Mouse (Mus musculus) ES-Bruce4 (cell line): Measurements from ENCODE around the gene Rere. TPM values are rescaled to one million over a fixed set of nuclear protein-coding genes. Genes with fewer than 3 reads are reported as not detected.
"Not testable (repeated sequence)": the region's sequence is repeated elsewhere in the genome, so short reads cannot be mapped to it uniquely, and the experiment has no call there.

ENCODE experiments used
- H3K27ac ChIP-seq: 2 replicates; pipeline ENCODE4 v1.5.1; 2012; ENCODE audit warnings: low read length, inconsistent platforms; ENCODE audit not compliant: insufficient read depth
- H3K27me3 ChIP-seq: 2 replicates; pipeline ENCODE4 v1.6.1; 2012; ENCODE audit warnings: mild to moderate bottlenecking, low read length, inconsistent platforms; ENCODE audit not compliant: control insufficient read depth, poor library complexity, insufficient read depth, severe bottlenecking
- H3K36me3 ChIP-seq: 2 replicates; pipeline ENCODE4 v1.6.1; 2012; ENCODE audit warnings: inconsistent platforms, mild to moderate bottlenecking, low read length, moderate library complexity; ENCODE audit not compliant: control insufficient read depth, poor library complexity, insufficient read depth, severe bottlenecking
- H3K4me1 ChIP-seq: one replicate; pipeline ENCODE4 v1.8.1; 2011; ENCODE audit warnings: low read length; ENCODE audit not compliant: control insufficient read depth, insufficient read depth
- H3K4me3 ChIP-seq: 2 replicates; pipeline ENCODE4 v1.5.1; 2011; ENCODE audit warnings: low read depth, mild to moderate bottlenecking, low read length
- H3K9ac ChIP-seq: 2 replicates; pipeline ENCODE4 v1.6.1; 2012; ENCODE audit warnings: low read depth, mild to moderate bottlenecking, inconsistent platforms; ENCODE audit not compliant: poor library complexity, severe bottlenecking
- H3K9me3 ChIP-seq: replicated peaks from 2 replicates; pipeline ENCODE4 v1.6.1; 2012; ENCODE audit warnings: mild to moderate bottlenecking, low read length, inconsistent platforms; ENCODE audit not compliant: control insufficient read depth, poor library complexity, insufficient read depth, severe bottlenecking
- CTCF ChIP-seq: IDR thresholded peaks from one replicate; pipeline ENCODE4 v1.8.1; 2011; ENCODE audit warnings: low read depth, low read length
- EP300 ChIP-seq: IDR thresholded peaks from 2 replicates; pipeline ENCODE4 v1.6.1; 2011; ENCODE audit warnings: low read depth, low read length; ENCODE audit not compliant: insufficient read depth
- POLR2A ChIP-seq: IDR thresholded peaks from one replicate; pipeline ENCODE4 v1.8.1; 2011; ENCODE audit warnings: low read length; ENCODE audit not compliant: insufficient read depth
- polyA plus RNA-seq: library from polyadenylated mRNA; stranded (reverse); fragments of >200 nt; gene quantifications from 2 replicates; pipeline ENCODE4 v1.2.4, GENCODE M21; 2011; ENCODE audit warnings: low read depth; ENCODE audit not compliant: missing spikeins, insufficient read depth, insufficient read length

The Rere gene
- polyA plus RNA-seq, 1 experiment, result 77.3 TPM

DNA sequence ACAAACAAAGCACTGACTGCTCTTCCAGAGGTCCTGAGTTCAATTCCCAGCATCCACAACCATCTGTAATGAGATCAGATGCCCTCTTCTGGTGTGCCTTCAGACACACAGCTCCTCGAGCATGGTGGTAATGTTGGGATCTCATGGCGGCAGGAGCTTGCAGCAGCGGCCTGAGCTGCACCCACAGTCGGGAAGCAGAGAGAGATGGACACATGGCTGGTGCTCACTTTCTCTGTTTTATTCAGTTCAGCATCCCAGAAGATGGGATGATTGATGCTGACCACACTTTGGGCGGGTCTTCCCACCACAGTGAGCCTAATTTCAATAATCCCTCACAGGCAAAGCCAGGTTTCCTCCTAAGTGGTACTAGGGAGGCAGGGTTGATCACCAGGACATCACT is 5.9 kb upstream of the Rere start:
- Histone ChIP-seq H3K9ac (no peak overlapping the region), H3K4me3 (no peak overlapping the region)
- TF ChIP-seq CTCF, result no peak
- TF ChIP-seq POLR2A, result no peak
- no peak for TF ChIP-seq EP300

DNA sequence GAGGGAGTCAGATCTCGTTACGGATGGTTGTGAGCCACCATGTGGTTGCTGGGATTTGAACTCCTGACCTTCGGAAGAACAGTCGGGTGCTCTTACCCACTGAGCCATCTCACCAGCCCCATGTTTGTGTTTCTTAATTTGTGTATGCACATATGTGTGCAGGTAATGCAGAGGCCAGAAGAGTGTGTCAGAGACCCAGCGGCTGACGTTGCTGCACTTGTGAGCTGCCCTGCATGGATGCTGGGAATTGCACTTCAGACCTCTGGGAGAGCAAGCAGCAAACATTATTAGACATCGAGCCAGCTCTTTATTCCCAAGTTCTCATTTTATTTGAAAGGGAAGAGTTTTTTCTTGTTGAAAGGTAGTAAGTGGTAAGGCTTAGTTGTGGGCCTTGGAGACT is 2.1 kb upstream of the Rere start:
- H3K4me3 ChIP-seq, H3K27ac ChIP-seq, H3K9me3 ChIP-seq: not testable (repeated sequence)

More for the DNA sequence above, 5.9 kb upstream of the Rere start:
- Histone ChIP-seq H3K27ac (no peak overlapping the region), H3K27me3 (no peaks in the 10 kb centered on the region), H3K9me3 (no peaks in the 10 kb centered on the region), H3K4me1 (no peaks in the 10 kb centered on the region), H3K36me3 (no peaks in the 10 kb centered on the region)

DNA sequence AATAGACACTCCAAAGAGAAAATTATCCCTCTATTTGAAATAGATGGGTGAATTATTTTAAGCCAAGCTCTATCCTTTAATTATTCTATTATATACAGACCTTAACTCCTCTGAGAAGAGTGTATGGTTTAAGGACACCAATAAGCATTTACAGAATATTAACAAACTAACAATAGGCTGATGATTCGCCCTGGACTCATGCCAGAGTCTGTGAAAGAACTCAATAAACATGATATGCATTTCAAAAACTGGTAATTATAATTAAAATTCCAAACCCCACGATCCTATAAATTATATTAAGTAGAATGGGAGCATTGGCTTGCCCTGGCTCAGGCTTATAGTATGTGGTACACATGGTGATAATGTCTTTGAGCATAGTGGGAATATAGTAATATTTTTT is 1.4 kb upstream of the Rere start:
- no peaks in the 10 kb centered on the region for H3K9me3 ChIP-seq
- no peak for TF ChIP-seq CTCF
- TF ChIP-seq POLR2A, result no peak
- TF ChIP-seq EP300, result no peak
- no peaks in the 10 kb centered on the region for H3K27me3 ChIP-seq
- H3K9ac ChIP-seq, result peak overlapping the region; percentile 96; the same call in 1 of the 2 replicates
- H3K36me3 ChIP-seq, result no peaks in the 10 kb centered on the region
- H3K27ac ChIP-seq, result no peak overlapping the region; the same call in 1 of the 2 replicates
- H3K4me1 ChIP-seq, result no peaks in the 10 kb centered on the region
- no peak overlapping the region for H3K4me3 ChIP-seq

More for the DNA sequence above, 2.1 kb upstream of the Rere start:
- not testable (repeated sequence) for H3K9ac ChIP-seq, H3K36me3 ChIP-seq, H3K4me1 ChIP-seq, H3K27me3 ChIP-seq

DNA sequence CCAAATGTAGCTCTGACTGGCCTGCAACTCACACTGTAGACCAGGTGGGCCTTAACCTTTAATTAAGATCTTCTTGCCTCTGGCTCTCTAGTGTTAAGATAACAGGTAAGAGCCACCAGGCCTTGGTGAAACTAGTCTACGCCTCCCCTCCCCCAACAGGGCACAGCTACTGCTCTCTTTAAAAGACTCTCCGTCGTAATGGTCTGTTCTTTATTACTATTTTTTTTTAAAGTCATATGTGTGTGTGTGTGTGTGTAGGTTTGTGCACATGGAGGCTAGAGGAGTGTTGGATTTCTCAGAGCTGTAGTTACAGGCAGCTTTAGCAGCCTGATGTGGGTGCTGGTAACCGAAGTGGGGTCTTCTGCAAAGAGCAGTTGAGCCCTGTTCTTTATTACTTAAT is 987 bp upstream of the Rere start:
- Histone ChIP-seq H3K9me3 (no peaks in the 10 kb centered on the region), H3K27ac (peak overlapping the region; percentile 24; the same call in 1 of the 2 replicates), H3K27me3 (no peaks in the 10 kb centered on the region), H3K9ac (peak overlapping the region; percentile 96), H3K36me3 (no peaks in the 10 kb centered on the region), H3K4me3 (peak overlapping the region; percentile 21; the same call in 1 of the 2 replicates), H3K4me1 (no peaks in the 10 kb centered on the region)
- no peak for TF ChIP-seq POLR2A
- no peak for TF ChIP-seq CTCF
- no peak for TF ChIP-seq EP300

DNA sequence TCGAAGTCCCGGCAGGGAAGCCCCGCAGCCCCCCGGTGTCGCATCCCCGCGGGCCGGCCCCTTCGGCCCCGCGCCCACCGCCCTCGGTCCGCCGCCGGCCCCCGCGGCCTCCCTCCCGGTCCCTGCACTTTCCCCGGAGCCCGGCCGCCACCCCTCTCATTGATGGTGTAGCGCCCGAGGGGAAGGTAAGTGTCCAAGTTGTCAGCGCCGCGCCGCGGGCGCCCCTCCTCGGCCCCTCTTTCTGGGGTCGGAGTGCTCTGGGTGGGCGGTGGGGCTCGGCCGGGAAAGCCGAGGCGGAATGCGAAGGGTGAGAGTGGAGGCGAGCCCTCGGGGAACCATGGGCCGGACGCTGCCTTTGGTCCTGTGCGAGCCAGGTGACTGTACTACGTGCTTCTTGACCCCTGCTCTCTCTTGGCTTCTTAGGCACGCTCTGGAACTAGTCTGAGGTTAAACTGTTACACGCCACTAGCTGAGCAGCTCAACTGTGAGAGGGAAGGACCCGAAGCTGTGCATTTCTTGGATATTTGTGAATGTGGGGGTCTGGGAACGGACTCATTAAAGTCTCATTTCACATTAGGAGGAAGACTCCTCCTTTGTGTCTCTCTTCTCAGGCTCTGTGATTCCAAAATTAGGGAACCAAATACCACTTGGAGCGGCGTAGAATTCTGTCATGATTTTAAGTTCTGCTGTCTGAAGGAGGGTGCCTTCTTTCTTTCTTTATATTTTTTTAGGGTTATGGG is 615 bp downstream of the Rere start:
- Histone ChIP-seq H3K9me3 (no peaks in the 10 kb centered on the region), H3K4me3 (peak overlapping the region; percentile 77), H3K4me1 (no peaks in the 10 kb centered on the region), H3K27ac (no peak overlapping the region), H3K9ac (peak overlapping the region; percentile 96), H3K27me3 (no peaks in the 10 kb centered on the region), H3K36me3 (no peaks in the 10 kb centered on the region)
- TF ChIP-seq POLR2A (no peak), CTCF (no peak), EP300 (no peak)

DNA sequence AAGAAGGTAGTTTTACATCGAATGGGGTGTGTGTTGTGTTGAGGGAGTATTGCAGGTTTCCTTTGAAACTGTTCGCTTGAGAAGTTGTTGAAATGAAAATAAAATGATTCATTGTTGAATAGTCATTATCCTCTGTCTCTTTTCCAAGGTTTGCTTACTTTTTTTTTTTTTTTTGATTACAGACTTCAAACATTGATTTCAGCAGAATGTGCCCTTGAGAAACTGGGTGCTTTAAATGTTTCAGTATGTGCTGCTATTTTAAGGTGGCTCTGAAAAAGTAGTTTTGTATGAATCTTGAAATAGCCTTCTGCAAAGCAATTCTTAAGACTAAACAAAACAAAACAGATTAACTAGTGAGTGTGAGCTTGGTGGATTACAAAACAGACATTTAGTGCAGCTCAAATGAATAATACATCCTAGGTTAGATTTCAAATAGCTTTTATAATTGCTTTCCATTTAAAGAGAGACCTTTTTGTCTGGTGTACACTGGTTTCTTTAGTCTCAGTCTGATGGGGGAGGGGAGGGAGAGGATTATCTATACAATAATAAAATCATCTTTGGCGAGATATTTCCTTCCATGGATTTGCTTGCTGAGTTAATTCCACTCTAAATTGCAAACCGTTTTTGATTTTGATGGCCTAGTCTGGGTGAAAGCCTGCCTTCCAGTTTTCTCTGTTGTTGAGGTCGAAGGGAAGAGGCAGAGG is 1.3 kb downstream of the Rere start:
- H3K36me3 ChIP-seq, result no peaks in the 10 kb centered on the region
- H3K9ac ChIP-seq, result peak overlapping the region; percentile 96
- H3K4me3 ChIP-seq, result peak overlapping the region; percentile 28; the same call in 1 of the 2 replicates
- no peaks in the 10 kb centered on the region for H3K9me3 ChIP-seq
- no peaks in the 10 kb centered on the region for H3K27me3 ChIP-seq
- TF ChIP-seq EP300 (no peak), CTCF (no peak), POLR2A (no peak)
- no peaks in the 10 kb centered on the region for H3K4me1 ChIP-seq
- no peak overlapping the region for H3K27ac ChIP-seq
